Mouse (Mus musculus): ENCODE results near the gene Olfr350. TPM values are rescaled to one million over a fixed set of nuclear protein-coding genes. Genes with fewer than 3 reads are reported as not detected.

The Olfr350 gene
- total RNA-seq (2021), result not detected
- long read RNA-seq, experiment 1, result 0 reads
- long read RNA-seq, experiment 2, result 0 reads

- intact Hi-C loops (cut with DNase I), result no loop called here
- DNase-seq (ENCODE audit: low spot score in 2 of 2), result no peak
These were observed at the start of gene Olfr350 for GRCm38 (mm10) chr2:36846010-36846409. TSS of gene Olfr350 (plus strand) at chr2:36846310.

GRCm38 (mm10) chr2:36816932-36817331 lies 29.2 kb upstream of the Olfr350 start, which contains the start of gene Olfr3:
TSS of gene Olfr3 (minus strand) at chr2:36817032.
- intact Hi-C loops (cut with DNase I), result no loop called here
- DNase-seq (ENCODE audit: low spot score in 2 of 2), result no peak

- DNase-seq (ENCODE audit: low spot score in 2 of 2), result no peak
- intact Hi-C loops (cut with DNase I), result no loop called here
These were observed 16.4 kb downstream of the Olfr350 start, which contains the start of gene Olfr351 for GRCm38 (mm10) chr2:36862560-36862959. TSS of gene Olfr351 (minus strand) at chr2:36862660.

- no peak for DNase-seq (ENCODE audit: low spot score in 2 of 2)
- intact Hi-C loops (cut with DNase I), result no loop called here
These were observed 22.1 kb downstream of the Olfr350 start, which contains the start of gene Olfr352 for GRCm38 (mm10) chr2:36868160-36868559. TSS of gene Olfr352 (plus strand) at chr2:36868460.

- DNase-seq (ENCODE audit: low spot score in 2 of 2), result no peak
- intact Hi-C loops (cut with DNase I), result no loop called here
These were observed 46.7 kb downstream of the Olfr350 start, which contains the start of gene Olfr353 for GRCm38 (mm10) chr2:36892836-36893235. TSS of gene Olfr353 (minus strand) at chr2:36892936.

GRCm38 (mm10) chr2:36897114-36897513 lies 51.0 kb downstream of the Olfr350 start:
- DNase-seq (ENCODE audit: low spot score in 2 of 2), result no peak
- intact Hi-C loops (cut with DNase I), result no loop called here

Other genes starting within 250 kb of the Olfr350 start
- not detected for gene Olfr345, start 206.3 kb upstream of the Olfr350 start, total RNA-seq (2021)
- not detected for gene Olfr346, start 160.5 kb upstream of the Olfr350 start, total RNA-seq (2021)
- gene Olfr347, start 114.4 kb upstream of the Olfr350 start, total RNA-seq (2021), result not detected
- gene Olfr348, start 62.0 kb upstream of the Olfr350 start, total RNA-seq (2021), result not detected
- gene Olfr50, start 55.8 kb upstream of the Olfr350 start, total RNA-seq (2021), result not detected
- not detected for gene Olfr3, start 29.3 kb upstream of the Olfr350 start, total RNA-seq (2021)
- not detected for gene Olfr351, start 16.4 kb downstream of the Olfr350 start, total RNA-seq (2021)
- gene Olfr352, start 22.1 kb downstream of the Olfr350 start, total RNA-seq (2021), result not detected
- gene Olfr353, start 46.6 kb downstream of the Olfr350 start, total RNA-seq (2021), result not detected
- gene Olfr354, start 59.4 kb downstream of the Olfr350 start, total RNA-seq (2021), result under 1 TPM in 1 of 2 experiments, not detected in 1; 0.04 TPM
- gene Olfr355, start 82.6 kb downstream of the Olfr350 start, total RNA-seq (2021), result not detected
- not detected for gene Olfr356, start 90.8 kb downstream of the Olfr350 start, total RNA-seq (2021)
- gene Olfr357, start 147.5 kb downstream of the Olfr350 start, total RNA-seq (2021), result not detected
- not detected for gene Olfr358, start 163.0 kb downstream of the Olfr350 start, total RNA-seq (2021)
- gene Olfr360, start 219.4 kb downstream of the Olfr350 start, total RNA-seq (2021), result not detected
- gene Olfr361, start 243.0 kb downstream of the Olfr350 start, total RNA-seq (2021), result not detected